Mouse (Mus musculus): ENCODE results near the gene Mroh2b.

Mroh2b gene

GRCm38 (mm10) chr15:4898437-4898836 is at the start of gene Mroh2b:
Gene Mroh2b (plus strand): TSS chr15:4898737.
- no peak for DNase-seq (ENCODE audit: low read depth, low spot score)

- DNase-seq (ENCODE audit: low read depth, low spot score) = no peak
These were observed 48.5 kb upstream of the Mroh2b start for GRCm38 (mm10) chr15:4850015-4850414.

- DNase-seq (ENCODE audit: low read depth, low spot score) = no peak
These were observed 3.6 kb upstream of the Mroh2b start for GRCm38 (mm10) chr15:4894962-4895361.

GRCm38 (mm10) chr15:4934731-4935130 is 36.2 kb downstream of the Mroh2b start:
- no peak for DNase-seq (ENCODE audit: low read depth, low spot score)

- DNase-seq (ENCODE audit: low read depth, low spot score) = no peak
These were observed 74.8 kb downstream of the Mroh2b start for GRCm38 (mm10) chr15:4973355-4973754.

- no peak for DNase-seq (ENCODE audit: low read depth, low spot score)
These were observed 104.4 kb downstream of the Mroh2b start for GRCm38 (mm10) chr15:5002903-5003302.

- DNase-seq (ENCODE audit: low read depth, low spot score) = no peak
These were observed 105.1 kb downstream of the Mroh2b start for GRCm38 (mm10) chr15:5003503-5004196.

GRCm38 (mm10) chr15:5009644-5010107 is 111.1 kb downstream of the Mroh2b start:
- DNase-seq (ENCODE audit: low read depth, low spot score) = peak; percentile 4
